Mouse (Mus musculus): Measurements from ENCODE around the gene Hdhd3.

Gene Hdhd3

GRCm38 (mm10) chr4:62475131-62475530, 28.1 kb downstream of the Hdhd3 start:
- no peak for DNase-seq

- DNase-seq = no peak
Observed at GRCm38 (mm10) chr4:62472071-62472470, 31.2 kb downstream of the Hdhd3 start.

GRCm38 (mm10) chr4:62470598-62471051, 32.6 kb downstream of the Hdhd3 start, which contains the start of gene Wdr31:
TSS of gene Wdr31 (minus strand) at chr4:62470896.
- DNase-seq = peak; percentile 88 to 89

- DNase-seq = no peak
Observed at GRCm38 (mm10) chr4:62468158-62468557, 35.1 kb downstream of the Hdhd3 start.

- no peak for DNase-seq
Observed at GRCm38 (mm10) chr4:62463124-62463523, 40.1 kb downstream of the Hdhd3 start.

GRCm38 (mm10) chr4:62460348-62460747, 42.9 kb downstream of the Hdhd3 start:
- no peak for DNase-seq

- no peak for DNase-seq
Observed at GRCm38 (mm10) chr4:62459081-62459480, 44.2 kb downstream of the Hdhd3 start.

GRCm38 (mm10) chr4:62454995-62455394, 48.3 kb downstream of the Hdhd3 start:
- peak; percentile 44 to 59 for DNase-seq

All from cerebellum, postnatal 10 days (tissue).